Mouse (Mus musculus): ENCODE results near the gene 6820408C15Rik. TPM values are rescaled to one million over a fixed set of nuclear protein-coding genes. Genes with fewer than 3 reads are reported as not detected.

The 6820408C15Rik gene
- polyA plus RNA-seq, 1 experiment from 2014 or later, result 0.53 TPM

GRCm38 (mm10) chr2:152470973-152471372 is 55.6 kb downstream of the 6820408C15Rik start:
- no peak overlapping the region for H3K27ac ChIP-seq (ENCODE audit: low read depth)
- H3K4me2 ChIP-seq, result no peak overlapping the region
- ATAC-seq (ENCODE audit: insufficient read depth) (no peak), DNase-seq (peak; percentile 82)
- H3K9ac ChIP-seq, result no peak overlapping the region
- no peaks in the 10 kb centered on the region for H3K4me1 ChIP-seq (ENCODE audit: insufficient read depth)
- H3K4me3 ChIP-seq (ENCODE audit: low read depth, low read length), result no peak overlapping the region
- no peaks in the 10 kb centered on the region for H3K9me3 ChIP-seq (ENCODE audit: low read depth, low read length)
- no peaks in the 10 kb centered on the region for H3K27me3 ChIP-seq (ENCODE audit: insufficient read depth, low read length)
- 27% methylated on average over 7 of the region's 7 CpGs for WGBS
- TF ChIP-seq CTCF (IDR thresholded peaks at IDR 0.05; ENCODE audit: low read depth), result peak; percentile 71
- H3K36me3 ChIP-seq (ENCODE audit: insufficient read depth), result no peaks in the 10 kb centered on the region

- Histone ChIP-seq H3K4me3 (ENCODE audit: low read depth, low read length) (no peak overlapping the region), H3K4me1 (ENCODE audit: insufficient read depth) (no peaks in the 10 kb centered on the region), H3K36me3 (ENCODE audit: insufficient read depth) (no peaks in the 10 kb centered on the region), H3K27ac (ENCODE audit: low read depth) (no peak overlapping the region), H3K9me3 (ENCODE audit: low read depth, low read length) (no peaks in the 10 kb centered on the region), H3K9ac (no peak overlapping the region), H3K4me2 (no peak overlapping the region), H3K27me3 (ENCODE audit: insufficient read depth, low read length) (no peaks in the 10 kb centered on the region)
- ATAC-seq (ENCODE audit: insufficient read depth) (no peak), DNase-seq (peak; percentile 6)
- 16% methylated on average over 3 of the region's 3 CpGs for WGBS
- TF ChIP-seq CTCF (IDR thresholded peaks at IDR 0.05; ENCODE audit: low read depth), result peak; percentile 39
Measured at GRCm38 (mm10) chr2:152472434-152472833, 57.0 kb downstream of the 6820408C15Rik start.

GRCm38 (mm10) chr2:152476763-152477162 is 61.4 kb downstream of the 6820408C15Rik start, which contains the start of gene Defb20:
Defb20 (plus strand) TSS chr2:152477063.
- ATAC-seq (ENCODE audit: insufficient read depth), result no peak
- TF ChIP-seq CTCF (IDR thresholded peaks at IDR 0.05; ENCODE audit: low read depth), result no peak
- H3K9ac ChIP-seq, result no peak within 1 kb of the TSS

GRCm38 (mm10) chr2:152480881-152481280 is 65.5 kb downstream of the 6820408C15Rik start:
- H3K27me3 ChIP-seq (ENCODE audit: insufficient read depth, low read length), result no peaks in the 10 kb centered on the region
- H3K36me3 ChIP-seq (ENCODE audit: insufficient read depth), result no peaks in the 10 kb centered on the region

More at GRCm38 (mm10) chr2:152476763-152477162, 61.4 kb downstream of the 6820408C15Rik start, which contains the start of gene Defb20:
- Histone ChIP-seq H3K4me1 (ENCODE audit: insufficient read depth) (no peaks in the 10 kb centered on the region), H3K36me3 (ENCODE audit: insufficient read depth) (no peaks in the 10 kb centered on the region), H3K9me3 (ENCODE audit: low read depth, low read length) (no peaks in the 10 kb centered on the region), H3K4me2 (no peak within 1 kb of the TSS), H3K27me3 (ENCODE audit: insufficient read depth, low read length) (no peaks in the 10 kb centered on the region), H3K4me3 (ENCODE audit: low read depth, low read length) (no peak within 1 kb of the TSS), H3K27ac (ENCODE audit: low read depth) (no peak within 1 kb of the TSS)
- DNase-seq, result no peak
- WGBS, result 61% methylated on average over 2 of the region's 2 CpGs

GRCm38 (mm10) chr2:152481726-152482125 is 66.3 kb downstream of the 6820408C15Rik start:
- no peaks in the 10 kb centered on the region for H3K9me3 ChIP-seq (ENCODE audit: low read depth, low read length)
- DNase-seq (no peak), ATAC-seq (ENCODE audit: insufficient read depth) (no peak)
- no peak overlapping the region for H3K9ac ChIP-seq
- H3K4me2 ChIP-seq, result no peak overlapping the region
- WGBS, result 74% methylated on average over 7 of the region's 7 CpGs
- H3K36me3 ChIP-seq (ENCODE audit: insufficient read depth), result no peaks in the 10 kb centered on the region
- H3K27ac ChIP-seq (ENCODE audit: low read depth), result no peak overlapping the region
- H3K4me3 ChIP-seq (ENCODE audit: low read depth, low read length), result no peak overlapping the region
- no peak for TF ChIP-seq CTCF (IDR thresholded peaks at IDR 0.05; ENCODE audit: low read depth)
- no peaks in the 10 kb centered on the region for H3K27me3 ChIP-seq (ENCODE audit: insufficient read depth, low read length)
- H3K4me1 ChIP-seq (ENCODE audit: insufficient read depth), result no peaks in the 10 kb centered on the region

More at GRCm38 (mm10) chr2:152480881-152481280, 65.5 kb downstream of the 6820408C15Rik start:
- WGBS, result 78% methylated on average over 3 of the region's 3 CpGs
- Histone ChIP-seq H3K4me2 (no peak overlapping the region), H3K9ac (no peak overlapping the region), H3K27ac (ENCODE audit: low read depth) (no peak overlapping the region), H3K4me3 (ENCODE audit: low read depth, low read length) (no peak overlapping the region), H3K9me3 (ENCODE audit: low read depth, low read length) (no peaks in the 10 kb centered on the region), H3K4me1 (ENCODE audit: insufficient read depth) (no peaks in the 10 kb centered on the region)
- no peak for TF ChIP-seq CTCF (IDR thresholded peaks at IDR 0.05; ENCODE audit: low read depth)
- ATAC-seq (ENCODE audit: insufficient read depth), result no peak
- DNase-seq, result no peak

- no peaks in the 10 kb centered on the region for H3K9me3 ChIP-seq (ENCODE audit: low read depth, low read length)
- no peaks in the 10 kb centered on the region for H3K27me3 ChIP-seq (ENCODE audit: insufficient read depth, low read length)
- H3K36me3 ChIP-seq (ENCODE audit: insufficient read depth), result no peaks in the 10 kb centered on the region
- no peak overlapping the region for H3K27ac ChIP-seq (ENCODE audit: low read depth)
- WGBS, result 71% methylated on average over 2 of the region's 2 CpGs
- ATAC-seq (ENCODE audit: insufficient read depth) (no peak), DNase-seq (no peak)
- H3K9ac ChIP-seq, result no peak overlapping the region
- no peak overlapping the region for H3K4me2 ChIP-seq
- peak; percentile 58 for TF ChIP-seq CTCF (IDR thresholded peaks at IDR 0.05; ENCODE audit: low read depth)
- H3K4me3 ChIP-seq (ENCODE audit: low read depth, low read length), result no peak overlapping the region
- H3K4me1 ChIP-seq (ENCODE audit: insufficient read depth), result no peaks in the 10 kb centered on the region
Measured at GRCm38 (mm10) chr2:152487024-152487423, 71.6 kb downstream of the 6820408C15Rik start.

- DNase-seq, result no peak
- H3K36me3 ChIP-seq (ENCODE audit: insufficient read depth), result no peaks in the 10 kb centered on the region
- no peak for ATAC-seq (ENCODE audit: insufficient read depth)
- no peak within 1 kb of the TSS for H3K4me2 ChIP-seq
- no peak for TF ChIP-seq CTCF (IDR thresholded peaks at IDR 0.05; ENCODE audit: low read depth)
- H3K9me3 ChIP-seq (ENCODE audit: low read depth, low read length), result no peaks in the 10 kb centered on the region
- H3K9ac ChIP-seq, result no peak within 1 kb of the TSS
- H3K27ac ChIP-seq (ENCODE audit: low read depth), result no peak within 1 kb of the TSS
- no peaks in the 10 kb centered on the region for H3K4me1 ChIP-seq (ENCODE audit: insufficient read depth)
- H3K27me3 ChIP-seq (ENCODE audit: insufficient read depth, low read length), result no peaks in the 10 kb centered on the region
- H3K4me3 ChIP-seq (ENCODE audit: low read depth, low read length), result no peak within 1 kb of the TSS
Measured at GRCm38 (mm10) chr2:152490038-152490437, 74.7 kb downstream of the 6820408C15Rik start, which contains the start of gene Defb22. Defb22 (minus strand) TSS chr2:152490138.

Measured in lung, embryonic 14.5 days (tissue).